Mouse (Mus musculus) embryonic facial prominence, embryonic 11.5 days (tissue): ENCODE data around the gene Tie1. TPM values are rescaled to one million over a fixed set of nuclear protein-coding genes. Genes with fewer than 3 reads are reported as not detected.

Experiments used
- ATAC-seq: fragments of 200-750 bp; cut with Nextera tagmentation; replicated peaks from 2 replicates; pipeline ENCODE4 v1.8.0; 2017; ENCODE audit warnings: low read depth; ENCODE audit not compliant: insufficient number of reproducible peaks, low FRiP score, low TSS enrichment
- DNase-seq: peaks from one replicate; pipeline ENCODE4 v3.0.0-alpha.2; 2015; ENCODE audit warnings: low spot score
- H3K27ac ChIP-seq: fragments of 300-500 bp; sonication (generic); replicated peaks from 2 replicates; pipeline ENCODE4 v1.5.1; 2014; ENCODE audit warnings: mild to moderate bottlenecking, low read depth, low read length, control low read depth
- H3K27me3 ChIP-seq: fragments of 300-500 bp; sonication (generic); 2 replicates; pipeline ENCODE4 v1.6.1; 2014; ENCODE audit warnings: mild to moderate bottlenecking, low read length, moderate library complexity, mixed read lengths; ENCODE audit not compliant: control insufficient read depth, insufficient read depth
- H3K36me3 ChIP-seq: fragments of 300-500 bp; sonication (generic); replicated peaks from 2 replicates; pipeline ENCODE4 v1.6.1; 2014; ENCODE audit warnings: low read depth, mild to moderate bottlenecking, low read length, moderate library complexity, mixed read lengths; ENCODE audit not compliant: control insufficient read depth, insufficient read depth
- H3K4me1 ChIP-seq: fragments of 300-500 bp; sonication (generic); 2 replicates; pipeline ENCODE4 v1.6.1; 2014; ENCODE audit warnings: low read length, mixed read lengths; ENCODE audit not compliant: control insufficient read depth, insufficient read depth
- H3K4me2 ChIP-seq: fragments of 300-500 bp; sonication (generic); 2 replicates; pipeline ENCODE4 v1.6.1; 2014; ENCODE audit warnings: low read depth, mild to moderate bottlenecking, control low read depth, low read length, moderate library complexity
- H3K4me3 ChIP-seq: fragments of 300-500 bp; sonication (generic); 2 replicates; pipeline ENCODE4 v1.5.1; 2014; ENCODE audit warnings: low read depth, low read length, control low read depth
- H3K9ac ChIP-seq: fragments of 300-500 bp; sonication (generic); replicated peaks from 2 replicates; pipeline ENCODE4 v1.6.1; 2014; ENCODE audit warnings: mild to moderate bottlenecking, control low read depth, low read length
- H3K9me3 ChIP-seq: fragments of 300-500 bp; sonication (generic); replicated peaks from 2 replicates; pipeline ENCODE4 v1.6.1; 2016; ENCODE audit warnings: mild to moderate bottlenecking, low read length, inconsistent platforms, mixed read lengths; ENCODE audit not compliant: control insufficient read depth
- WGBS: fragments of 180-500 bp; shearing (Covaris S2); extraction: QIAGEN DNeasy Blood & Tissue Kit; methylation state at CpG from one replicate; pipeline ENCODE4 v1.1.7; 2014; 5-methylcytosine and 5-hydroxymethylcytosine counted together
- polyA plus RNA-seq: library from polyadenylated mRNA; unstranded; fragments of >200 nt; fragmentation: Nextera tagmentation; extraction: Ambion mirVana; gene quantifications from 2 replicates; pipeline ENCODE4 v1.2.1, GENCODE M21; 2014

The Tie1 gene
- polyA plus RNA-seq, 1 experiment from 2014 or later, result 8.9 TPM

- Histone ChIP-seq H3K9ac (no peak within 1 kb of the TSS), H3K36me3 (no peaks in the 10 kb centered on the region), H3K9me3 (no peaks in the 10 kb centered on the region), H3K27ac (no peak within 1 kb of the TSS), H3K4me2 (no peak within 1 kb of the TSS), H3K4me1 (no peaks in the 10 kb centered on the region), H3K4me3 (0 out of 2 replicates have a peak within 1 kb of the TSS, but pooled peaks have one; percentile 5), H3K27me3 (no peaks in the 10 kb centered on the region)
- peak; percentile 26 for DNase-seq
- WGBS, result 40% methylated on average over 17 of the region's 17 CpGs
- no peak for ATAC-seq
These were observed 36.8 kb upstream of the Tie1 start, which contains the start of gene 2610528J11Rik for GRCm38 (mm10) chr4:118526408-118527334. Gene 2610528J11Rik (plus strand): TSS chr4:118526999.

GRCm38 (mm10) chr4:118525779-118526178, 35.9 kb upstream of the Tie1 start:
- H3K36me3 ChIP-seq, result no peaks in the 10 kb centered on the region
- DNase-seq, result no peak
- H3K4me3 ChIP-seq, result no peak overlapping the region
- no peaks in the 10 kb centered on the region for H3K4me1 ChIP-seq
- H3K9ac ChIP-seq, result no peak overlapping the region
- no peaks in the 10 kb centered on the region for H3K9me3 ChIP-seq
- H3K27me3 ChIP-seq, result no peaks in the 10 kb centered on the region
- WGBS, result 71% methylated on average over 3 of the region's 3 CpGs
- H3K4me2 ChIP-seq, result no peak overlapping the region
- no peak overlapping the region for H3K27ac ChIP-seq
- ATAC-seq, result no peak

- DNase-seq, result no peak
- Histone ChIP-seq H3K9ac (no peak overlapping the region), H3K27me3 (no peaks in the 10 kb centered on the region), H3K4me1 (no peaks in the 10 kb centered on the region), H3K4me3 (no peak overlapping the region), H3K4me2 (no peak overlapping the region), H3K27ac (no peak overlapping the region), H3K36me3 (no peaks in the 10 kb centered on the region), H3K9me3 (no peaks in the 10 kb centered on the region)
- ATAC-seq, result no peak
- 80% methylated on average over 7 of the region's 7 CpGs for WGBS
These were observed 34.1 kb upstream of the Tie1 start for GRCm38 (mm10) chr4:118523976-118524375.

GRCm38 (mm10) chr4:118522248-118522647, 32.4 kb upstream of the Tie1 start:
- no peak overlapping the region for H3K4me3 ChIP-seq
- 88% methylated on average over 7 of the region's 7 CpGs for WGBS
- H3K9me3 ChIP-seq, result no peaks in the 10 kb centered on the region
- no peaks in the 10 kb centered on the region for H3K4me1 ChIP-seq
- DNase-seq (no peak), ATAC-seq (no peak)
- no peak overlapping the region for H3K27ac ChIP-seq
- H3K36me3 ChIP-seq, result no peaks in the 10 kb centered on the region
- no peaks in the 10 kb centered on the region for H3K27me3 ChIP-seq
- H3K9ac ChIP-seq, result no peak overlapping the region
- no peak overlapping the region for H3K4me2 ChIP-seq

- no peak overlapping the region for H3K4me3 ChIP-seq
- H3K4me2 ChIP-seq, result no peak overlapping the region
- no peak overlapping the region for H3K9ac ChIP-seq
- DNase-seq (no peak), ATAC-seq (no peak)
- H3K36me3 ChIP-seq, result no peaks in the 10 kb centered on the region
- no peak overlapping the region for H3K27ac ChIP-seq
- H3K4me1 ChIP-seq, result no peaks in the 10 kb centered on the region; the same call in 1 of the 2 replicates
- no peaks in the 10 kb centered on the region for H3K27me3 ChIP-seq
- no peaks in the 10 kb centered on the region for H3K9me3 ChIP-seq
- WGBS, result 57% methylated on average over 5 of the region's 5 CpGs
These were observed 28.3 kb upstream of the Tie1 start for GRCm38 (mm10) chr4:118518208-118518607.

GRCm38 (mm10) chr4:118517497-118518146, 27.8 kb upstream of the Tie1 start:
- H3K9me3 ChIP-seq, result no peaks in the 10 kb centered on the region
- 34% methylated on average over 16 of the region's 16 CpGs for WGBS
- H3K27me3 ChIP-seq, result no peaks in the 10 kb centered on the region
- no peak for DNase-seq
- no peak overlapping the region for H3K9ac ChIP-seq
- no peak for ATAC-seq
- H3K4me3 ChIP-seq, result no peak overlapping the region
- no peaks in the 10 kb centered on the region for H3K36me3 ChIP-seq
- H3K27ac ChIP-seq, result no peak overlapping the region
- H3K4me1 ChIP-seq, result no peaks in the 10 kb centered on the region; the same call in 1 of the 2 replicates
- H3K4me2 ChIP-seq, result no peak overlapping the region

- no peaks in the 10 kb centered on the region for H3K27me3 ChIP-seq
- H3K9me3 ChIP-seq, result no peaks in the 10 kb centered on the region
- H3K9ac ChIP-seq, result no peak overlapping the region
- peak; percentile 78 for DNase-seq
- no peak overlapping the region for H3K27ac ChIP-seq
- no peaks in the 10 kb centered on the region; the same call in 1 of the 2 replicates for H3K4me1 ChIP-seq
- no peak overlapping the region for H3K4me3 ChIP-seq
- H3K36me3 ChIP-seq, result no peaks in the 10 kb centered on the region
- 13% methylated on average over 20 of the region's 20 CpGs for WGBS
- H3K4me2 ChIP-seq, result no peak overlapping the region
- 0 out of 2 replicates have a peak, but pooled peaks have one; percentile 61 for ATAC-seq
These were observed 27.0 kb upstream of the Tie1 start for GRCm38 (mm10) chr4:118516699-118517496.
